Mouse (Mus musculus) hindlimb bud, embryonic 11.5 days (tissue): ENCODE results near the gene Cyp39a1.

Source experiments
- DNase-seq: peaks from one replicate; pipeline ENCODE4 v3.0.0-alpha.2; 2012; ENCODE audit warnings: low read depth, low spot score; ENCODE audit errors: extremely low spot score

The Cyp39a1 gene

DNA sequence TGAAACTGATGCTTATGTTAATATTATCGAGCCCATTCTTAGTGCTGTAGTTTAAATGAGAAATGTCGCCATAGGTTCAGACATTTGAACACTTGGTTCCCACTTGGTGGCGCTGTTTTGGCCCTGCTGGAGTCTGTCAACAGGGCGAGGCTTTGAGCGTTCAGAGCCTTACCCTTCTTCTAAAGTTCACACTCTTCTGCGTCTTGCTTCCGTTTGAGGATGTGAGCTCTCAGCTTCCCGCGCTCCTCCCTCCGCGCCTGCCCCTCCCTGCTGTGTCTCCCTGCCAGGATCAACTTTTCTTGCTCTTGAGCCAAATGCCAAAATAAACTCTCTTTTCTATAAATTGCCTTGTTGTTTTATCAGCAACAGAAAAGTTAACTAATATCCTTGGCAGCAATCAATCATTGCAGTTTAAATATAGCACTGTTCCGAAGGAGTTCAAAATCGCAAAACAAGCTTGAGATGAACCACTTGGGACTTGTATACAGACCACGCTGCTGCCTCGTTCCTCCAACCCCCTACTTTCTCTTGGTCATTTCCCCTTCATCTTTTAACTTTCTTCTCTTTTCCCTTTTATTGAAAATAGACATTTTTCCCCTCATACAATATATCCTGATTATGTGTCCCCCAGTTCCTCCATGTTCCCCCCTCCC, 91.5 kb downstream of the Cyp39a1 start:
- DNase-seq: no peak

DNA sequence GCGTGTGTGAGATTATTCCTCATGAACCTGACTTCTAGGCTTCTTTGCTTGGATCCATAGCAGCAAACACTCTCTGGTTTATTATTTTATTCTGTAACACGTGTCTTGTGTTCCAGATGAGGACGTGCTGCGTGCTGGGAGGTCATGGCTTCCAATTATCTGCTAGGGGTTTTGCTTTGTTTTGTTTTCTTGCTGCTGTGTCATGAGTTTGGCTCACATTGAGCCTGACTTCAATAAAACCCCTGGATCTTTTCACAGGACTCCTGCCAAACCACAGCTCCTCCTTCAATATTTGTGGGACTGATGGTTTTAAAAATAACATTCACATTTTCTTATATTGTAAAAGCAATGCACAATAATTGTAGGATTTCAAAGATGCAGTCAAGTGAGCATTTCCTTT, 117.3 kb downstream of the Cyp39a1 start:
- DNase-seq: no peak

DNA sequence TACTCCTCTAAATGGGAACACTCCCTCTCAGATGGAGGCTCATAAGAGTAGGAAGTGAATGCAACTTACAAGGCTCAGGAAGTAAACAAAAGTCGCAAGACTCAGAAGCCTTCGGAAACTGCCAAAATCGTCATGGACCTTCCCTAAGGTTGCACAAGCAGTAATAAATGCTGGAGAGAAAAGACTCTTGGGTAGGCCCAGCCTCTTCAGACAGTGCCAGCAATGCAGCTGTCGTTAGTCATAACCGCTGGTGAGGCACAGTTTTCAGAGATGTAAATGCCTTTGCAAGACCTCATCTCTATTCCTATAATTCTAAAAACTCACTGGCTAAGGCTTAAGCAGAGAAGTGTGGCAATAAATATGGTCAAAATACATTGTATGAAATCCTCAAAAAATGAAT, 121.0 kb downstream of the Cyp39a1 start:
- no peak for DNase-seq

- no peak for DNase-seq
Measured at GRCm38 (mm10) chr17:43789376-43789775, 122.2 kb downstream of the Cyp39a1 start.

DNA sequence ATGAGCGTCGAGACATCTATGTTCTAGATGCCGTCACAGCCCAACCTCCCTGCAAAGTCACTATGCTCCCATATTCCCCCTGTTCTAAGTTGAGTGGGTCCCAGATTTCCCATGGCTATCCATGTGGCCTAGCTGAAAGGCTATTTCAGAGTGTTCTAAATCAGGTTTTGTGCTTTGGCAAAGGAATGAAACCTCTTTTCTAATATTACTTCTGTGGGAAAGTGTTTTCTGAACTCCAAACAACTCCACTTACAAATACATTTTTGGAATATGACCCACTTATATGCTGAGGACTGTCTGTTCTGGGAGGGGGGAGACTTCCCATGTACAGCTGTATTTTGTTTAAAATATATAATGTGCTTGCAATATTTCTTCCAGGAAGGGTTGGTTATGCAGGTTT, 124.5 kb downstream of the Cyp39a1 start:
- DNase-seq: no peak

GRCm38 (mm10) chr17:43794731-43795280, 127.6 kb downstream of the Cyp39a1 start:
- no peak for DNase-seq
